Mouse (Mus musculus): Measurements from ENCODE around the gene Sav1. TPM values are rescaled to one million over a fixed set of nuclear protein-coding genes. Genes with fewer than 3 reads are reported as not detected.

Sav1 gene
- 27.9 and 28.0 TPM in 2 replicates for total RNA-seq (2023)

GRCm38 (mm10) chr12:69986786-69987497, at the start of gene Sav1:
Sav1 (minus strand) TSS chr12:69987002.

Other genes with a start within 250 kb of the Sav1 start
- gene Cdkl1, start 195.7 kb downstream of the Sav1 start, total RNA-seq (2023): not detected in 2 replicates
- 0.34 and 1.0 TPM in 2 replicates for gene Atl1, start 94.4 kb downstream of the Sav1 start, total RNA-seq (2023)
- 8.9 and 12.5 TPM in 2 replicates for gene Map4k5, start 93.8 kb downstream of the Sav1 start, total RNA-seq (2023)
- 259 and 325 TPM in 2 replicates for gene Nin, start 126.7 kb upstream of the Sav1 start, total RNA-seq (2023)
- gene Abhd12b, start 167.1 kb upstream of the Sav1 start, total RNA-seq (2023): not detected in 2 replicates
- gene Pygl, start 244.5 kb upstream of the Sav1 start, total RNA-seq (2023): 806 and 840 TPM in 2 replicates

Measured in neutrophil, adult 65 days (primary cell).